Mouse (Mus musculus) megakaryocyte, embryonic 14.5 days (primary cell): ENCODE results near the gene Dazap1.

Experiments used
- FLI1 ChIP-seq: IDR thresholded peaks from 2 replicates; pipeline ENCODE4 v1.6.1; 2012; ENCODE audit warnings: low read length, inconsistent platforms, mixed read lengths
- GATA1 ChIP-seq: IDR thresholded peaks from 3 replicates; pipeline ENCODE4 v1.6.1; 2012; ENCODE audit warnings: mixed read lengths, low read length, inconsistent platforms, borderline replicate concordance

GRCm38 (mm10) chr10:80304862-80305261 is 43.6 kb downstream of the Dazap1 start:
- TF ChIP-seq GATA1 (no peak), FLI1 (no peak)
